Mouse (Mus musculus) embryonic fibroblast, embryonic 13.5 days (primary cell): Measurements from ENCODE around the gene Akap7.

ENCODE experiments used
- CTCF ChIP-seq: IDR thresholded peaks from 2 replicates; pipeline ENCODE4 v1.5.1; 2011; ENCODE audit warnings: mild to moderate bottlenecking, control low read depth, low read length, moderate library complexity, borderline replicate concordance; ENCODE audit not compliant: insufficient read depth
- POLR2A ChIP-seq: IDR thresholded peaks from 2 replicates; pipeline ENCODE4 v1.6.1; 2011; ENCODE audit warnings: low read depth, mild to moderate bottlenecking, control low read depth, low read length, moderate library complexity

GRCm38 (mm10) chr10:25294999-25295398, 12.7 kb downstream of the Akap7 start:
- TF ChIP-seq POLR2A = no peak
- no peak for TF ChIP-seq CTCF
